Mouse (Mus musculus) cerebellum, adult 9-11 months (tissue): ENCODE measurements at regions not wholly inside any gene's neighbourhood (a gene's known extent, or its start where the extent isn't known, plus 50 kb on each side); places are given as distances from the start of the nearest gene placed in this dataset.

Source experiments
- DNase-seq: peaks from one replicate; pipeline ENCODE4 v3.0.0; 2022

DNA sequence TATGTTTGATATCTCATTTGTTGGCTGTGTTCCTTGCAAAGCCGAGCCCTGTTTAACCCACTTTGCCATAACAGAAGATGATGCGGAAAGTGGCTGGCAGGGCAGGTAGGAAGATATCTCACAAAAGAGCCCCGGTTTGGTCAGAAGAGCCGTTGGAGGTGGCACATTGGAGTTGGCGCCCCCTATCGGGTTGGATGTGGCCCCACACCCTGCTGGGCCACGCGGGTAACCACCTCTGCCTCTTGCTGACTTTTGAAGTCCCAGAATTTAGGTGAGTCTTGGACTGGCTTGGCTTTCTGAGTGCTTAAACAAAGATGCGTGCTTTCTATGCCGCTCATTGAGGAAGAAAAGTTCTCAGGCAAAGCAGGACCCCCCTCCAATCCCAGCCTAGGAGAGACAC lies 56.1 kb downstream of the Gm4791 start:
- DNase-seq = no peak

DNA sequence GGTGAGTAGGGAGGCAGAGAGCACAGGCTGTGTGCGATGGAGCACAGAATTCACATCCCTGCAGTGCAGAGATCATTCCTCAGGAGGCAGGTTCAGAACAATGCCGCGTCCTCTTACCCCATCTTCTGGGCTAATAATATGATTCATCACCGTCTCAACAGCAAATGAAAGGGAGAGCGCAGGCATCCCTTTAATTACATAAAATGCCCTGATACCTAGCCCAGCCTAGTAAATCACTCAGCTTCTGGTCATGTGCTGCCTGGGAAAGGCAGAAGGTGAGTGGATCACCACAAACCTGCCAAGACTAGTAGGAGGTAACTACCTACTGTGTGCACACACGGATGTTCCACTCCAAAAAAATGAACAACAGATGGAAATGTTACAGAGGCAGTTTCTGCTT lies 57.0 kb downstream of the Gm4791 start:
- no peak for DNase-seq

DNA sequence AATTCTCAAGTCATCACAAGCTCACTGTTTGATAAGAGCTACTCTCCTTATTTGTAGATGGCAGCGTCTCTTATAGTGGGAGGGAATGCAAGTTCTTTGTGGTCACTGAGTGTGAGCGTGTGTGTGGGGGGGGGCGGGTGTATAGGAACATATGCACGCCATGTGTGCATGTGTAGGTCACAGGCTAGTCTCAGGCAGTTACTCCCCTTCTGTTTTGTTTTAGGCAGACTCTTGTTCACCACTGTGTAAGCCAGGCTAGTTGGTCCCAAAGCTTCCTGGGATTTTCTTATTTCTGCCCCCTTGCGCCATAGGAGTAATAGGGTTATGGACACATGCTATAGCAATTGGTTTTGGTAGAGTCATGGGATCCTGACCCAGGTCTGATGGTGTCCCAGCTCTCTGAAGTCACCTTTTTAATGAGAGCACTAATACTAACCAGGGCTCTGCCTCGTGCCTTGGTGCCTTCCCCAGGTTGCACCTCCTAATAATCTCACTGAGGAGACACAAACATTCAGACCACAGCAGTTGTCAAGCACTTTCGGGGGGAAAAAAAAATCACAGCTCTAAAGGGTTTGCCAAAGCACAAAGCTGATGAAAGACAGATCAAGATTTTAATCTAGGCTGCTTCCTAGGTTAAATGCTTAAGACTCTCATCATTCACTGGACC lies 60.9 kb downstream of the Gm4791 start:
- DNase-seq = no peak

DNA sequence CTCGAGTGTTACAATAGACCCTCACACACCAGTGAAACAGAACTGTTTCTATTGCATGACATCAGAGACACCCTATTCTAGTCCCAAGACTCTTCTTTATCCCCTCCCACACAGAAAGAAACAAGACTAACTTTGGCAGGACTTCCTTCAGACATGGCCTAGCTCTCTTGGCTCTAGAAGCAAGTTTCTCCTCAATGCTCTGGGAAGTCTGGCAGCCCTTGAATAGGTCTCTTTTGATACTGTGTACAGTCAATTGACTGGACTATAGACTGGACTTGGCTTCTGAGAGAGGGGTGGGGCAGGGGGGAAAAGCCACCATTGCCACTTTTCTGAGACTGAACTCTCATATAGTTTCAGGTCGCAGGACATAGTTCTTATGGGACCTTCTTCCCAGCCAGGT lies 62.2 kb downstream of the Gm4791 start:
- DNase-seq = no peak

DNA sequence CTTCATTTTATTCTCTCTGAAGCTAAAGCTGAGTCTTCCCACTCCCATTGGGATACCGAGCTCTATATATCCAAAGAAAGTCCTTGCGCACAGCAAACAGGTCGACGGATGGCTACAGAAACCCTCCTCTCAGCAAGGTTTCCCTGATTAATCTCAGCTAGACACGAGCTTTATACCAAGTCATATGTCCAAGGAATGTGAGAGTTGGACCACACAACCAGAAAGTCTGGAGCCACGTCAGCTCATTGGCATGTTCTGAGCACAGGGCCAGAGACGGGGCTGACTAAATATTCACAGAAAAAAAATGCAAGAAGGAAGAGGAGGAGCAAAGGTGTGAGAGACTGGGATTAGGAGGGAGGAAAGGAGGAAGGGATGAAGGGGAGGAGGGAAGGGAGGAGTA lies 64.0 kb downstream of the Gm4791 start:
- DNase-seq = no peak

DNA sequence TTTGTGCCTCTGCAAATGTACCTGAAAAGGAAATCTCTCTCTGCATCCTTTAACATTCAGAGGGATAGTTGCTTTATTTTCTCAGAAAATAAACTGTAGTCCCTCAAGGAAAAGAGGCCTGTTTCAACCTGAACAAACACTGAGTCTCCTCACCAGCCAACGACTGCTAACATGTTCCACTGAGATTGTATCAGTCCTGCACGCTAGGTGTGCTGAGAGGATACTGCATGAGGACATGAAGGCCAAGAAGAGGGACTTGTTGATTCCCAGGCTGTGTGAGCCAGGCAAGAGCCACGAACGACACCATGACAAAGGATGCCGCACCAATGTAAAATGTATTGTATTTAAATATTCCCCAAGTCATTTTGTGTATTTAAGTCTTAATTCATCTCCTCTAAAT lies 65.2 kb downstream of the Gm4791 start:
- DNase-seq = no peak

DNA sequence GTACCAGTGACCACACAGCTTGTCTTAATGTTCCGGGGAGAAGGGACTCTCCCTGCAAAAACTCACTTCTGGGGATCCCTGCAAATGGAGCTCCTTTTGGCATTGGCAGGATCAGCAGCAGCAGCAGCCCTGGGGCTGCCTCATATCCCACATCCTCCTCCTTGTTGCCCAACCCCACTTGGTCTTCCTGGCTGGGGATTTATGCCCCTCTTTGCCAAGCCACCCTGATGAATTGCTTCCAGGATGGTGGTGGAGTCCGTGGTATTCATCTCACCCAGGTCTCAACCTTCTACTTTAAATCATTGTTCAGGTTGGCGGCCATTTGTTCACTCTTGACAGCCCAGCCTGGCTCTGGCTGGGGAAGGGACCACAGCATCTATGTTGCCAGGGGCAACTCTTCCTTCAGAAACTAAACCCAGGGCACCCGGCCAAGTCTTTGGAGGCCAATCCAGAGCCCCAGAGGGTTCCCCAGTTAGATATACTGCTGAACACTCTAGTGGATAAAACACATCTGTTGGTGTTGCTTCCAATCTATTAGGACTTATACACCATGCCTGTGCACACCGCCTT lies 66.0 kb downstream of the Gm4791 start:
- no peak for DNase-seq

DNA sequence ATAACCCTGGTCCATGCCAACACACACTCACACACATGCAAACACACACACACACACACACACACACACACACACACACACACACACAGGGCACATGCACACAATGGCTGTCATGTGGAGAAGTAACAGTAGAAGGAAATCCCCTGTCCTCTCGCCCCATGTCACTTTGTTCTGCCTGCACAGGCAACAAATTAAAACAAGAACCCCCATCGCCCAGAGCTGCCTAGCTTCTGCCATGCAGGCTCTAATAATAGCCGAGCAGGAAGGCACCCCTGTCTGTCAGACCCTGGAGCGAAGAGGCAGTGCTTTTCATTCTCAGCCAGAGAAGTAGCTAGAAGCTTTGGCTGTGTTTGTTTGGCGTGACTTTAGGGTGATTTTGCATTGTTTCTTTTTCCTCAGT lies 70.9 kb downstream of the Gm4791 start:
- no peak for DNase-seq

DNA sequence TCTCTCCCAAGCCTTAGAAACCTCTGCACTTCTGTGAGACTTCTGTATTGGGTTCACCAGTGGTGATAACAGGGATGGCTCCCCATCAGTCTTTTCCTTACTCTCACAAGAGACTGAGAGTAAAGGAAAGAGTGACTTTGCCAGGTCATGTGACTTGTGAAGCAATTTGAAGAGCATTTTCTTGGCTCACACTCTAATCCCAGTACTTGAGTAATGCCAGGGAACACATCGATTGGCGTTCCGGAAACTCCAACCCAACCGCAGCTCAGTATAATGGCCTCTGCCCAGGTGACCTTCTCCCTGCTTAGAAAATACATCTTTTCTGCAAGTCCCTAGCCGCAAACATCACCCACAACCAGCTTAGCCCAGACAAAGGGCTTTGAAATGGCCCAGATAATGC lies 72.4 kb downstream of the Gm4791 start:
- DNase-seq = no peak

DNA sequence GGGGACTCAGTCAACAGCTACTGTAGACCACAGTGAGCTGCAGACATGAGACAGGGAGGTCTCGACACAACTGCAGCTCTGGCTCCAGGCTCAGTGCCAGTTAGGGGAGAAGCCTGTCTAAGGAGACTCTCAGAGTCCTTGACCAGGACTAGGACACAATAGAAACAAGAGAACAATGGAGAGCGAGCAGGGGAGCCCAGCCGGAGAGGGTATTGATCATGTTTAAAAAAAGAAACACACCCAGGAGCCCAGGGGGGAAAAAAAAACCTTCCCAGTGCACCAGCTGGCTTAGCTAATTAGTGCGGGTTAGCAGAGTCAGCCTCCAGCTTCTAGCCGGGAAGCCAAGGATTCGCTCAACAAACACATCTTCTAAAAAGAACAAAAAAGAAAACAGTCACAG lies 78.4 kb downstream of the Gm4791 start:
- DNase-seq = no peak

DNA sequence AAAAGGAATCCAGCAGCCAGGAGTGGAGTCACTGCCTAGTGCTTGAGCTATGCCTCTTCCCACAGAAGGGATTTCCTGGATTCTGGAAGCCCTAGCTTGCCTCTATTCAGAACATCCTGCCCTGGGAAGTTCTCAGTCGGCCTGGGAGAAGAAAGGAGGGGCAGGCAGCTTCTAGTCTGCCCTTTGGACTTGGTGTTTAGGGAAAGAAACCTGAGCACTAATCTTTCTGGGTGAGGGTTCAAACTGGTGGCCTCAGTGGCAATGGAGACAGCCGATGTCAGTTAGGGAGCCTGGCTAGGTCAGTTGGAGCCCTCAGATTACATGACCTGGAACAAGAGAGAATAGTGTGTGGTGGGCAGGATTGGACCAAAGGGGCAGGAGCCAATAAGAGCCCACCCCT lies 78.9 kb downstream of the Gm4791 start:
- DNase-seq = no peak

DNA sequence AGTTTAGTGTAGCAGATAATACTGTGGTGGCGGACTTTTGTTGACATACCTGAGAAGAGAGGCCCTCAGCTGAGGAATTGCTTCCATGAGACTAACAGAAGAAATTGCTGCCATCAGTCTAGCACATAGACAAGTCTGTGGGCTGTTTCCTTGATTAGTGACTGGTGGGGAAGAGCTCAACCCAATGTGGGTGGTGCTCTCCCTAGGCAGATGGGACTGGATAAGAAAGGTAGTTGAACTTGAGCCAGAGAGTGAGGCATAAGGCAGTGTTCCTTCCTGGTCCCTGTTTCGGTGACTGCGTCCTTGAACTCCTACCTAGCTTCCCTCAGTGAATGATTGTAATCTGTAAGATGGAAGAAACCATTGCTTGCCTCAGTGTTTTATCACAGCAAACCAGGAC lies 79.4 kb downstream of the Gm4791 start:
- no peak for DNase-seq

DNA sequence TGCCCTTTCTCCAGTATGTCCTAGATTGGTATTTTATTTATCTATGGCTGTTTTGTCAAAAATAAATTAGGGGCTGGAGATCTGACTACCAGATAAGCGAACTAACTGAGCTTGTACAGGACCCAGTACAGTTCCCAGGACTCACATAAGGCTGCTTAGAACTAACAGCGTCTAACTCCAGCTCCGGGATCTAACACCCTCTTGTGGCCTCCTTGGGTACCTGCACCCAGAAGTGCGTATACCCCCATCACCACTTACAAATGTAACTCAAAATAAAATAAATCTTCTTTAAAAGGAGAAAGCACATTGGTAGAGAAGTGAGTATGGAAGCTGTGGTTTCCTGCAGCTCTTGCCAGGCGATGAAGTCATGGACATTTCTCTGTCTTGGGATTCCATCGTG lies 82.9 kb downstream of the Gm4791 start:
- no peak for DNase-seq

DNA sequence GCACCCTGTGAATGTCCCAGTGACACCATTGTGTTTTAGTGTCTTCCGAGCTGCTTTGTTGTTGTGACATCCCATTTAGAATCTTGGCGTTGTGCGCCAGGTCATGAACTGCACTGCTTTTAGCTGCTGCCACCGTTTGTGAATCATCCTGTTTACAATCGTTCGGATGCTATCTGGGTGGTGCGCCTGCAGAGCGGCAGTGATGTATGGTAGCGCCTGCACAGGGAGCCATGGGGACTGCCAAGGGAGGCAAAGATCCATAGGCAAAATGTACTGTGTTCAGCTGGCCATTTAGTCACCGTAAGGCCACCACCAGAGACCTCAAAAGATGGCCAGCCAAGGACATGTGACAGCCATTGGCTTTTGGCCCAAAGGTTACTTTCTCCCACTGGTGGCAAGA lies 93.3 kb downstream of the Gm4791 start:
- no peak for DNase-seq

DNA sequence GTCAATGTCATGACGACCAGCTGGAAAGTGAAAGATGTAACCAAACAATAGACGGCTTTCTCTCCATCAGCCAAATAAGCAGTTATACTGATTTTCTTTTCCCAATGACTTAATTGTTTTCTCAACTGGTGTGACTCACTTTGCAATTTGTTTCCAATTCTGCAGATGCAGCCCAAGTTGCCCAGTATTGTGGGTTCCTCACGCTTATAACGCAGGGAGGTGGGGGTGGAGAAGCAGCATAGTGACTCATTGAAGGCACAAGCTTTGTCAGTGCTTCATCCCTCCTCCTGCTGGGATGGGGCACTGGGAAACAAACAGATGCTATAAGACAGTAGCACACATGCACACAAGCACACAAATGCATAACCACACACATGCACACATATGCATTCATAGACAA lies 97.1 kb downstream of the Gm4791 start:
- DNase-seq = no peak

DNA sequence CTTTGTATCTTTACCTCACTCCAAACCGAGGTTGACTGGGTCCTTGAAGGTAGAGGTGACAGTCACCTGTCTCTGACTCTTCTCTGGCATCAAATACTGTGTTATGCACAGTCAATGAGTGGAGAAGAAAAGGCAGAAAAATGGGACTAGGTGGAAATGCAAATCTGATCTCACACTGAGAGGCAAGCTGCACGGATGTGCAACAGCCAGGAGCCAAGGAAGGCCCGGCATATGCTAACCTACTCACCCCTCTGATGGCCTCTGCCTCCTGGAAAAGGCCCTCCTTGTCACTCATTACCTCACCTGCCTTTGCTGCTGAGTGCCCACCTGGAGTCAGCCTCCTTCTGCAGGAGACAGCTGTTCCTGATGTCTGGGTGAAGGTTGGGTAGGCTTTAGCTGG lies 104.8 kb downstream of the Gm4791 start:
- peak; percentile 74 for DNase-seq

DNA sequence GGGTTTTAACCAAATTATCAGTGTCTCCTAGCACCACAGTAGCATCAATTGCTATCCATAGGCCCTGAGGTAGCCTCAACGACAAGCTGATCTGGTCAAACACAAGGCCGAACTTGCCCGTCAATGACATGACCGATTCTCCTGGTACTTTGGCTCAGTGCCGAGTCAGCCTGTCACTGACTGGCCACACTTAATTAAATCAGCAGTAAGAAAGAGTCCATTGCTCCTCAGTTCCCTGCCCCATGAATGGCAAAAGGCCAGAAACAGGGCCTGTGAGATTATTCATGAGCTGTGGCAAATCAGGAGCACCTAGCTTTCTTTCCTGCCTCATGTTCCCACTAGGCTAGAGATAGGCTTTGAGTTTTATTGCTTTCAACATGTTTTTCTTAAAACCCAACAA lies 105.4 kb downstream of the Gm4791 start:
- peak; percentile 38 for DNase-seq

DNA sequence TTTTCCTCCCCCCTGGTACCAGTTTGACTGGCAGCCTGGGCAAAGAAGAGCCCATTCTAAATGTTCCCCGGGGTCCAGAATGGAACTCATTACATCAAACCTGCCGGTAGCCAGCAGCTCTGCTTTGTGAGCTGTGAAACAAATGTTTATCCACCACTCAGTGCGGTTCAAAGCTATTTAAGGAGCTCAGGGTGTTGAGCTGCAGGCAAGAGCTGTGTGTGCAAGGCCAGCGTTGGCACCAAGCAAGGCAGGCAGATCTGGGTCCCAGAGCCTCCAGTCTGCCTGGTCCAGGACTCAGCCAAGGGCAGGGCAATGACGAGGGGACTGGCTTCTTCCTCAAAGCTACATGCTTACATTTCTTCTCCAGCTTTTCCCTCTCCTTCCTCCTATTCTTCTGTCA lies 109.6 kb downstream of the Gm4791 start:
- no peak for DNase-seq

DNA sequence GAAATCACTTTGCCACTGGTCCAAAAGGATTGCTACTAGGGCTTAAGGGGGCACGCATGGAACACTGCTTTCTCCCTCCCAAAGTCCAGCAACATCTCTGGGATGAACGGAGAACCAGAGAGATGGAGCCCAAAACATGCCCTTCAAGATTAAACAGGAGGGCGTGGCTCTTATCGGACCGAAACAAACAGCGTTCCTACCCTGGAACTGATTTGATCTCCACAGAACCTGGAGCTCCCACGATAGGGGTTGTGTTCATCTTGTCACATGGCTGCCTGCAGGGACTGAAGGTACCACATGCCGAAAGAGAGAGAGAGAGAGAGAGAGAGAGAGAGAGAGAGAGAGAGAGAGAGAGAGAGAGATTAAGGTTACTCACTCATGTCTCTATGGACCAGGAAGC lies 120.7 kb downstream of the Gm4791 start:
- DNase-seq = no peak

DNA sequence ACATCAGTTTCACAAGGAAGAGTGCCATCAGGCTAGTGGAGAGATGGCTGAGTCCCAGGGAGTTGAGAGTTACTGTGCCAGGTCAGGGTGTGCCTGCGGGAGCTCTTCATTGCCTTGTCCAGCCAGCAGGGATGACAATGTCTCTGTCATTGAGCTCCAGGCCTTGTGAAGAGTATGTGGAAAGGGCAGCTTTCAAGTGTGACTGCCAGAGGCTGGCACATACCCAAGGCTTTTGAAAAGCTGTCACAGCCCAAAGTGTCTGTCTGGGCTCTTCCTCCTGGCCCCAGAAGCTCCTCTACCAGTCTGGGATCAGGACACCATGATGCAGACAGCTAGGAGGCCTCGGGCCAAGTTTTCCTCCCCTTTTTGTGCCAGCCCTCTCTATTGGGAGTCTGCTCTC lies 124.6 kb downstream of the Gm4791 start:
- peak; percentile 56 for DNase-seq

DNA sequence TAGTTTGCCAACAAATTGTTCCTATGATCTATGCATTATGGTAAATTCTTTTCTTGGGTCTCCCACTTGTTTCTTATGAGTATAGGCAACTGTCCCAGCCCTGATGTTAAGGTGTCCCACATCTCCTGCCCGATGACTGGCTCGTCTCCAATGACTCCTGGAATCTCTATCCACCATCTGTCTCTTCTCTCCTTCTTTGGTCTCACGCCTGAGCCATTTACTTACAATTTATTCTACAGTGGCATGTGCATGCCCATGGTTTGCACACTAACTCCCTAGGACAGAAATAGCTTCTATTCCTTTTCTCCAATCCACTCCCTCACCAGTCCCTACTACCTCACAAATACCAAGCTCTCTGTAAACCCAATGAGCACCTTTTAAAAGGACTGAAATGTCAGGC lies 127.0 kb downstream of the Gm4791 start:
- peak; percentile 46 for DNase-seq

DNA sequence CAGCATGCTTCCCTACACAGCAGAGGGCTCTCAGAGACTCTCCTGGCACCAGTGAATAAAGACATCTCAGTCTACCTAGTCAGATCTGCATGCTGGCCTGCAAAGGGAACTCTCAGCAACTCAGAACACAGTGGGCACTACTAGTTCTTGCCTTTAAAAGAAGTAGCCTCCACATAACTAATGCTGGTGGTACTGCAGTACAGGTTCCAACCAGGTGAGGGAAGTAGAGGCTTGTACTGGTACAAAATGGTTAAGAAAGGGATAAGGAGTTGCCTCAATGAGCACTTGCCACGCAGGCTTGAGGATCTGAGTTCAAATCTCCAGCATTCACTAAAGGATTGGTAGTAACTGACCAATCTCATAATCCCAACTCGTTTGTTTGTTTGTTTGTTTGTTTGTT lies 127.7 kb downstream of the Gm4791 start:
- peak; percentile 22 for DNase-seq

DNA sequence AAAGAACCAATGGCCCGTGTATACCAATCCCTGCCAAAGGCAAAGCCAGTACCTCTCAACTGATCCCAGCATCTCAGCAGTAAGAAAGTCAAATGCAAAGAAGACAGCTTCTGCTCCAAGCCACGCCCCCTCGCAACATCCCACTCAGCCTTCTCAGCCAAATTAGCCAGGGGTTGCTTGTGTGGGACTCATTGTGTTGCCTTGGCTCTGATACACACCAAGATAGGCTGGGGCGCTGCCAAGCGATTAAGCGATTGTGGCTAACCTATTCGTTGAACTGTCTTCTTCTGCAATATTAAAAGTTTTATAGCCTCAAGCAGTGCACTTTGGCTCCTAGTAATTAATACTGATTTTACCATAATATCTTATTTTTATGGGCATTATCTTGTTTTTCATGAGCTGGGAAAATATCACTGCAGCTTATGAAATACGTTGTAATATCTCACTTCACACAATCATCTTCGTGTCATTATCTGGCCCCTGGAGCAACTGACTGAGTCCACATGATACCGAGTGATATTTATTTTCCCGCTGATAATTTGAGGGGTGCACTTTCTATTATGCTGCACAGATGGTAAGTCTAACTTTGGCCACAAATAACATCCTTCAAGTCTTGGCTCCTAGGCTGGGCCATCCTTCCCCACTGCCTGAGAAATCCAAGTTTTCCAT lies 129.3 kb downstream of the Gm4791 start:
- no peak for DNase-seq

DNA sequence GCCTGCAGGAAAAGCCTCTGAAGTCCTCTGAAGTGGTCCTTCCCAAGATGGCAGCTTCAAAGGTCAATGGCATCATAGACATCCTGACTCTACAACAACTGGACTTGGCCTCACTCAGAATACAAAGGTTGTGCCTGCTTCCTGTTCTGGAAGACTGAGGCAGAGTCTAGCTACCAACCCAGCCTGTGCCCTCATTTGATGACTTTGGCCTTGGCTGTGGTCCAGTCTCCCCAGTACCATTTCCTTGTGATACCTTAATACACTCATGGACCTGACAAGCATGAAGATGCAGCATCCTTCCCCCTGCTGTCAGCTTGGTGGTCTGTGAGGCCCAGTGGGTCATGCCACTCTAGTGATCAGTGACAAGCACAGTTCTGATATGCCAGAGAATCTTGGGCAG lies 130.6 kb downstream of the Gm4791 start:
- DNase-seq = no peak

DNA sequence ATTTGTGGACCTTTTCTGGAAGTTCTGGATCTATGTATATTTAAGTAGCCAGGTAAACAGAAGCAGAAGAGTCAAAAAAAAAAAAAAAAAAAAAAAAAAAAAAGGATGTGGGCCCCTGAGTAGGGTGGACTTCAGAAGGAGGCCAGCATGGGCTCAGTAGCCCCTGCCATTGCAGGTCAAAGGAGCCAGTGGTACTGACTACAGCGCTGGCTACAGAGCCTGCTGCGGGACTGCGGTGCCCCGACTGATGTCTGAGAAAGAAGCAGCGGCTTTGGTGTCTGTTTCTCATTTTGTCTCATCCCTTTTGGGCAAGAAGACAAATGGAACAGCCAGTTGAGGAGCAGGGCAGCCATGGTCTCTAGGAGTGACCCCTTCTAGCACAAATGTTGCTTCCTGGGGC lies 134.9 kb downstream of the Gm4791 start:
- no peak for DNase-seq
